Mouse (Mus musculus) C2C12 (cell line): ENCODE measurements around the gene Arnt.

ENCODE experiments used
- CEBPB ChIP-seq: IDR thresholded peaks from one replicate; pipeline ENCODE4 v1.6.1; 2011; ENCODE audit warnings: low read depth, mild to moderate bottlenecking, control low read depth, moderate library complexity
- CTCF ChIP-seq: IDR thresholded peaks from one replicate; pipeline ENCODE4 v1.5.1; 2011; ENCODE audit not compliant: control insufficient read depth, insufficient read depth, insufficient read length
- FOSL1 ChIP-seq: IDR thresholded peaks from one replicate; pipeline ENCODE4 v1.8.0; 2011; ENCODE audit warnings: mild to moderate bottlenecking, low read length; ENCODE audit not compliant: poor library complexity, insufficient read depth, severe bottlenecking
- MAX ChIP-seq: IDR thresholded peaks from one replicate; pipeline ENCODE4 v1.6.1; 2011; ENCODE audit warnings: mild to moderate bottlenecking, control low read depth
- MYOG ChIP-seq: IDR thresholded peaks from one replicate; pipeline ENCODE4 v1.6.1; 2011; ENCODE audit not compliant: control insufficient read depth, insufficient read length; ENCODE audit errors: extremely low read depth
- USF1 ChIP-seq: IDR thresholded peaks from one replicate; pipeline ENCODE4 v1.6.1; 2011; ENCODE audit warnings: low read depth, mild to moderate bottlenecking, control low read depth, moderate library complexity

DNA sequence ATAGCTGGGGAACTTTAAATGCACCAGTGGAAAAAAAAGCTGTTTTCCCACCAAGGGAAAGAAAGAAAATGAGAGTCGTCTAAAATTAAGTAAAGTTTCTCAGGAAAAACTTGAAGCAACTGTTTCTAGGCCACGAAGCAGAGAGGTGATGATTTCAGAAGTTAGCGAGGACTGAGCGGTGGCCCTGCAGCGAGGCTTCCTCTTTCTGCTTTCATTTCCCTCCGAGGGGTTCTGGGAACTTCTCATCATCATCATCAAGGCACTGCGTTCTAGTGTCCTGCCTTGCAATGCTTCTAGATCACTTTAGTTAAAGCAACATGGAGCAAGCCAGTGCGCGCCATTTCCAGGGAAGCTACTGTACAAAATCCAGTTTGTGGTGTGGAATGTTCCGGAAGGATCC lies 87.0 kb downstream of the Arnt start:
- TF ChIP-seq USF1 (no peak), CTCF (no peak), CEBPB (no peak), MAX (no peak), MYOG (no peak), FOSL1 (no peak)
